Mouse (Mus musculus) activated CD4-positive, CD25-positive, alpha-beta regulatory T cell (primary cell): ENCODE data around the gene Usf1. TPM values are rescaled to one million over a fixed set of nuclear protein-coding genes. Genes with fewer than 3 reads are reported as not detected.

ENCODE experiments used
- polyA plus RNA-seq, 2 experiments: library from polyadenylated mRNA; unstranded; fragments of 100-300 nt; shearing (Covaris generic); gene quantifications; one replicate each; pipeline ENCODE4 v1.2.1; 2017

The Usf1 gene
- polyA plus RNA-seq: 10 to 100 TPM; 63.4 to 64.5 TPM

GRCm38 (mm10) chr1:171410947-171411484, at the start of gene Usf1:
TSS of gene Usf1 (plus strand) at chr1:171411313.

GRCm38 (mm10) chr1:171369845-171370556, 41.1 kb upstream of the Usf1 start, which contains the start of gene Nectin4:
TSS of gene Nectin4 (plus strand) at chr1:171370099.

GRCm38 (mm10) chr1:171388376-171389102, 22.6 kb upstream of the Usf1 start, which contains the start of gene Arhgap30:
TSS of gene Arhgap30 (plus strand) at chr1:171388954.

GRCm38 (mm10) chr1:171418660-171419059, 7.5 kb downstream of the Usf1 start, which contains the start of gene Tstd1:
TSS of gene Tstd1 (plus strand) at chr1:171418872.

GRCm38 (mm10) chr1:171437264-171438013, 26.3 kb downstream of the Usf1 start, which contains the start of gene F11r:
TSS of gene F11r (plus strand) at chr1:171437535.

Other genes with a start within 250 kb of the Usf1 start
- gene Pcp4l1, start 215.0 kb upstream of the Usf1 start, polyA plus RNA-seq: not detected
- under 1 TPM; 0.27 to 0.52 TPM for gene Nr1i3, start 197.3 kb upstream of the Usf1 start, polyA plus RNA-seq
- gene Tomm40l, start 188.8 kb upstream of the Usf1 start, polyA plus RNA-seq: 10 to 100 TPM; 23.6 to 25.1 TPM
- gene Apoa2, start 186.3 kb upstream of the Usf1 start, polyA plus RNA-seq: under 1 TPM in 1 of 2 experiments, not detected in 1; 0.62 TPM
- 10 to 100 TPM in 1 of 2 experiments, 1 to 10 TPM in 1; 5.3 to 42.6 TPM for gene Fcer1g, start 176.9 kb upstream of the Usf1 start, polyA plus RNA-seq
- under 1 TPM in 1 of 2 experiments, not detected in 1; 0.38 TPM for gene Adamts4, start 160.9 kb upstream of the Usf1 start, polyA plus RNA-seq
- gene Ndufs2, start 159.9 kb upstream of the Usf1 start, polyA plus RNA-seq: 100 to 1,000 TPM; 200 to 203 TPM
- gene B4galt3, start 141.0 kb upstream of the Usf1 start, polyA plus RNA-seq: 10 to 100 TPM; 22.5 to 36.5 TPM
- 10 to 100 TPM; 45.2 to 55.2 TPM for gene Ppox, start 130.1 kb upstream of the Usf1 start, polyA plus RNA-seq
- 10 to 100 TPM; 40.8 to 46.2 TPM for gene Usp21, start 123.3 kb upstream of the Usf1 start, polyA plus RNA-seq
- 10 to 100 TPM; 76.4 to 80.7 TPM for gene Ufc1, start 116.3 kb upstream of the Usf1 start, polyA plus RNA-seq
- gene Dedd, start 82.2 kb upstream of the Usf1 start, polyA plus RNA-seq: 10 to 100 TPM; 40.2 to 44.0 TPM
- 10 to 100 TPM; 36.3 to 41.8 TPM for gene Nit1, start 65.7 kb upstream of the Usf1 start, polyA plus RNA-seq
- 10 to 100 TPM; 65.0 to 93.5 TPM for gene Pfdn2, start 65.6 kb upstream of the Usf1 start, polyA plus RNA-seq
- under 1 TPM in 1 of 2 experiments, not detected in 1; 0.58 TPM for gene Klhdc9, start 50.5 kb upstream of the Usf1 start, polyA plus RNA-seq
- under 1 TPM; 0.08 to 0.23 TPM for gene Nectin4, start 41.2 kb upstream of the Usf1 start, polyA plus RNA-seq
- gene Arhgap30, start 22.4 kb upstream of the Usf1 start, polyA plus RNA-seq: 100 to 1,000 TPM; 122 to 173 TPM
- gene Tstd1, start 7.6 kb downstream of the Usf1 start, polyA plus RNA-seq: 1 to 10 TPM; 2.0 to 4.2 TPM
- under 1 TPM; 0.24 to 0.96 TPM for gene F11r, start 26.2 kb downstream of the Usf1 start, polyA plus RNA-seq
- 10 to 100 TPM; 10.7 to 12.7 TPM for gene Alyref2, start 92.2 kb downstream of the Usf1 start, polyA plus RNA-seq
- not detected for gene Itln1, start 124.0 kb downstream of the Usf1 start, polyA plus RNA-seq
- under 1 TPM; 0.66 to 0.70 TPM for gene Cd244a, start 147.9 kb downstream of the Usf1 start, polyA plus RNA-seq
- 100 to 1,000 TPM; 138 to 139 TPM for gene Ly9, start 196.1 kb downstream of the Usf1 start, polyA plus RNA-seq
- 10 to 100 TPM in 1 of 2 experiments, 1 to 10 TPM in 1; 9.4 to 18.5 TPM for gene Slamf7, start 241.7 kb downstream of the Usf1 start, polyA plus RNA-seq